Mouse (Mus musculus): ENCODE data around the gene Chrd. TPM values are rescaled to one million over a fixed set of nuclear protein-coding genes. Genes with fewer than 3 reads are reported as not detected.

Chrd gene
- polyA plus RNA-seq, 1 experiment from 2014 or later, result 1.6 TPM

DNA sequence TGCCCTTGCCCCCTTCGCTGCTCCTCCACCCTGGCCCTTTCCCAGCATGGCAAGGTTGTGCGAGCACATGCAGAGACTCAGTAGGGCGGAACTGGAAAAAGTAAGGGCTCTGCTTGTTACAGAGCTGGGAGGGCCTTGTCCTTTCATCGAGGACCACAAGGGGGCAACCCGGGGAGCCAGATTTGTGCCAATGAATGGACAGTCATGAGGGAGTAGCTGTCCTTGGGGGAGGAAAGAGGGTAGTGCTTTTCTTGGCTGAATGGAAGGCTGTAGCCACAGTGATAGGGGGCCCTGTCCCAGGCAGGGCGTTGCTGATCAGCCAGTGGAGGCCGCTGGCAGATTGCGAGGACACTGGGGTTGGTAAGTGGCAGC is 30.4 kb upstream of the Chrd start:
- Histone ChIP-seq H3K36me3 (peaks cover 42% of the 10 kb centered on the region), H3K4me3 (peak overlapping the region; percentile 24; the same call in 1 of the 2 replicates), H3K27me3 (ENCODE audit: low read depth, poor library complexity, severe bottlenecking) (0 out of 2 replicates have a peak, but pooled peaks cover 6% of the 10 kb centered on the region), H3K4me1 (peaks cover 39% of the 10 kb centered on the region), H3K9me3 (replicated peaks) (no peaks in the 10 kb centered on the region), H3K27ac (peak overlapping the region; percentile 84)
- 14% methylated on average over 8 of the region's 8 CpGs for WGBS
- DNase-seq (ENCODE audit: low spot score), result peak; percentile 80

DNA sequence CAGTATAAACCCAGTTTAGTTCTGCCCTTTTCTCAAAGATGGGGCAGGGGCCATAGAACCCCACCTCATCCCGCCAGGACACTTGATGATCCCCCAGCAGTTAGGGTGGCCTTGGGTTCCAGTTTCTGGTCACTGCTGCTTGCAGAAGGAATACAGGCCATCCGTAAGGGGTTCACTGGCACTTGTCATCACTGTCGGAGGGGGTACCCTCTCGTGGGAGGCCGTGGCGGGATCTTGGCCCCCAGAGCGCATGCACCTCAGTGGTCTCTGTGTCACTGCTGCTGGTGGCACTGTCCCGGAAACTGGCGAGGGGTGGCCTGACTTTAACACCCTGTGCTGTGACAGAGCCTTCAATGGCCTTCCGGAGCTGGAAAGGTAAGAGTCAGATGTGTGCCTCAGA is 29.9 kb upstream of the Chrd start:
- Histone ChIP-seq H3K36me3 (peaks cover 48% of the 10 kb centered on the region), H3K27me3 (ENCODE audit: low read depth, poor library complexity, severe bottlenecking) (0 out of 2 replicates have a peak, but pooled peaks cover 6% of the 10 kb centered on the region), H3K27ac (no peak overlapping the region), H3K4me3 (no peak overlapping the region), H3K4me1 (peaks cover 39% of the 10 kb centered on the region), H3K9me3 (replicated peaks) (no peaks in the 10 kb centered on the region)
- WGBS, result 96% methylated on average over 10 of the region's 10 CpGs
- DNase-seq (ENCODE audit: low spot score), result no peak

GRCm38 (mm10) chr16:20703699-20704400 is 29.1 kb upstream of the Chrd start:
- Histone ChIP-seq H3K4me1 (peaks cover 39% of the 10 kb centered on the region), H3K36me3 (peaks cover 56% of the 10 kb centered on the region), H3K27me3 (ENCODE audit: low read depth, poor library complexity, severe bottlenecking) (0 out of 2 replicates have a peak, but pooled peaks cover under 1% of the 10 kb centered on the region), H3K9me3 (replicated peaks) (no peaks in the 10 kb centered on the region), H3K27ac (no peak overlapping the region), H3K4me3 (no peak overlapping the region)
- DNase-seq (ENCODE audit: low spot score), result no peak
- WGBS, result 92% methylated on average over 6 of the region's 6 CpGs

- Histone ChIP-seq H3K27ac (no peak overlapping the region), H3K27me3 (ENCODE audit: low read depth, poor library complexity, severe bottlenecking) (no peaks in the 10 kb centered on the region), H3K36me3 (peaks cover 75% of the 10 kb centered on the region), H3K4me1 (peaks cover 22% of the 10 kb centered on the region), H3K9me3 (replicated peaks) (no peaks in the 10 kb centered on the region), H3K4me3 (no peak overlapping the region)
- DNase-seq (ENCODE audit: low spot score), result no peak
- WGBS, result 89% methylated on average over 3 of the region's 3 CpGs
Measured at GRCm38 (mm10) chr16:20705786-20706185, 27.1 kb upstream of the Chrd start.

DNA sequence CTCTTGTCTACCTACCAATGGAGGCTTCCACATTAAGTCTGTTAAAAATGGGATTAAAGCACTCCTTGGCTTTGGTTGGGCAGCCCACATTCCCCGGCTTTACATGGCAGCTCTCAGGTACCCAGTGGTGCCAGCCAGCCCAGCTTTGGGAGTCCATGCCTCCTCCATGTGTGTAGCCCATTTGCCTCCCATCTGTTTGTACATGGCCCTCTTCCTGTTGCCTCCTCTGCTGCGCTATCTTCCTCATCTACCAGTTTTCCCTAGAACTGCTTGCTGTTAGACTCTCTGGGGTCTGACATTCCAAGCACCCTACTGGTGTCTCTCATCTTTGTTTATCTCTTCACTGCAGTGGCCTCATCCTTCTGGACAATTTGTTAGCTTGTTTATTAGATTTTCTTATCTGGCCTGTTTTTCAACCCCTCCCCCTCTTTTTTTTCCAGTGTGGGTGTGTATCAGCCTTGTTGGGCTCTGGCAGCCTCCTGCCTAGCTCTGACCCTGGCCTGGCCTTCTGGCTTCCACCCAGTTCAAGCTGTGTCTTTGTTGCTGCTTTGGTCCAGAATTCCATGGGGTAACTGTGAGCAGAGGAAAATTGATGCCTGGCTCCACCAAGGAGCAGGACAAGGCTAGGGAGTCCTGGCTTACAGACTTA is 26.4 kb upstream of the Chrd start:
- Histone ChIP-seq H3K27ac (no peak overlapping the region), H3K4me1 (peaks cover 16% of the 10 kb centered on the region), H3K27me3 (ENCODE audit: low read depth, poor library complexity, severe bottlenecking) (no peaks in the 10 kb centered on the region), H3K4me3 (no peak overlapping the region), H3K9me3 (replicated peaks) (no peaks in the 10 kb centered on the region), H3K36me3 (peaks cover 83% of the 10 kb centered on the region)
- WGBS, result 91% methylated on average over 2 of the region's 2 CpGs
- DNase-seq (ENCODE audit: low spot score), result no peak

DNA sequence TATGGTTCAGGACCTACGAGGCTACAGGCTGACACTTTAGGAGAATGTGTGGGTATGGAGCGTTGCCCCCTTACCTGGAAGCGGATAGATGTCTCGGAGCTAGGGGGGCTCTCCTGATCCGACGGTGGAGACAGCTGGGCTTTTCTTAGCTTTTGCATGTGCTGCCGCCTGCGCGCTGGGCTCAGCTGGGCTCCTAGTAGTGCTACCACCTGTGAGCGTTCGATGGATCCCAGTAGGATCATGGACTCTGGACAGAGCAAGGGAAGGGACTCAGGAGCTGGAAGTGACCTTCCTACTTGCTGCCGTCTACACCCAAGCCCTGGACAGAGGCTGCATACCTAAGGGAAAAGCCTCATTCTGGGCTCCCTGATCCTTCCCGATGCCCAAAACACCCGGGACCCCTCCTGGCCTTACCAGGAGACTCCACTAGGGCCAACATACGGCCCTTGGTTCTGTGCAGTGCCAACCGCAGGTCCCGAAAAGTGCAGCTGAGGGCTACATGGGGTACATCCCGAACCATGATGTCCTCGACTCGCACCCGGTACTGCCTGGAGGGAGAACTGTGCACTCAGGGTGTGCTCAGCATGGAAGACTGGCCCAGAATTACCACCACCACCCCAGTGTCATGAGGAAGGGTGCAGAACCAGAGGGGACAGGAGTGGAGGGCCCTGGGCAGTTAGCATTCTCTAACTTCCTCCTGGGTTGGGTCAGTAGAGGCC is 24.5 kb upstream of the Chrd start:
- Histone ChIP-seq H3K27ac (0 out of 2 replicates have a peak overlapping the region, but pooled peaks have one; percentile 30), H3K9me3 (replicated peaks) (no peaks in the 10 kb centered on the region), H3K36me3 (peaks cover 97% of the 10 kb centered on the region), H3K4me1 (0 out of 2 replicates have a peak, but pooled peaks cover under 1% of the 10 kb centered on the region), H3K4me3 (no peak overlapping the region), H3K27me3 (ENCODE audit: low read depth, poor library complexity, severe bottlenecking) (0 out of 2 replicates have a peak, but pooled peaks cover under 1% of the 10 kb centered on the region)
- DNase-seq (ENCODE audit: low spot score), result no peak
- WGBS, result 93% methylated on average over 21 of the region's 21 CpGs

DNA sequence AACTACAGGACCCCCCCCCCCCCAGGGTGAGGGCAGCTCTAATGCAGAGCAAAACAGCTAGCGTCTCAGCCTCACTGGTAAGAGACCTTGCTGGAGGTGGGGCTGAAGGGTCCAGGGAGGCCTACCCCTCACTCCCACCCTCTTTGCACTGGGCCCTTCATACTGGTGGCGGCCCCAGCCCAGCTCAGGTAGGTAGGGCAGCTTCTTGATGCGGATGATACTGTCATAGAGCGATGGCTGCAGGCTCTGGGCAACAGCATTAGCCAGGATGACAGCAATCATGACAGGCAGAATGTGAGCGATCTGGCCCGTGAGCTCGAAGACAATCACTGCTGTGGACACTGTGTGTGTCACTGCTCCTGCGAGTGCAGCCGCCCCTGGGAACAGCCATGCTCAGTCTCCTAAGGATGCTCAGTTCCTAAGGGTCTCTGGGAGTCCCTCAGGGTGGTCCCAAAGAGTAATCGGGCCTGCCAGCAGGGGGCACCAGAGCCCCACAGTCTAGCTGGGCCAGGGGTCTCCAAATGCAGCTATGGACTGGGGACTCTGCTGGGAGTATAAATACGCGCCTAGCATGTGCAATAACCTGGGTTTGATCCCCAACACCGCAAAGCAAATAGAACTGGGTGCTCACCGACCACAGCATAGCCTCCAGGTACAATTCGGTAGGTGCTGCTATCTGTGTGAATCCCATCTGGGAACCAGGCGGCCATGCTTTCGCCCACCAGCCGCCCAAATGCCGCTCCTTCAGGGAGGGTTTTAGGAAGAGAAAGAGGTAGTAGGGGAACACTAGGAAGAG is 23.8 kb upstream of the Chrd start:
- H3K4me3 ChIP-seq, result no peak overlapping the region
- peaks cover 9% of the 10 kb centered on the region for H3K4me1 ChIP-seq
- no peaks in the 10 kb centered on the region for H3K9me3 ChIP-seq (replicated peaks)
- DNase-seq (ENCODE audit: low spot score), result peak; percentile 88
- 0 out of 2 replicates have a peak overlapping the region, but pooled peaks have one; percentile 30 for H3K27ac ChIP-seq
- peaks cover 96% of the 10 kb centered on the region for H3K36me3 ChIP-seq
- H3K27me3 ChIP-seq (ENCODE audit: low read depth, poor library complexity, severe bottlenecking), result 0 out of 2 replicates have a peak, but pooled peaks cover 6% of the 10 kb centered on the region
- WGBS, result 75% methylated on average over 19 of the region's 19 CpGs

DNA sequence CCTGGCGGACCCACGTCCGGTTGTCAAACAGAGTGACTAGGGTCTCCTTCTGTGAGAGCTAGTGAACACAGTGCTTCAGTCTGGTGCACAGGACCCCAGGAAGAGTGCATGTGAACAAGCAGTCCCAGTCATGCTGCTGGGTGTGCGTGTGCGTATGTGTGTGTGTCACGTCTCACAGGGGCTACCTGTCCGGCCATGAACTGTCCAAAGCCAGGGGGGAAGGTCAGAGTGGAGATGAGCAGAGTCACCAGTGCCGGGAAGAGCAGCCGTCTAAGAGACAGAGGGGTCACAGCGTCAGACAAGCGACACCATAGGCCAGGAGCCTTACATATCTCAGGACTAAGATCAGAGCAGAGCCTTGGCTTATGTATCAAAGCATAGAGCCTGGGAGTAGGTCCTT is 22.6 kb upstream of the Chrd start:
- Histone ChIP-seq H3K4me1 (peaks cover 21% of the 10 kb centered on the region), H3K36me3 (peaks cover 85% of the 10 kb centered on the region), H3K4me3 (no peak overlapping the region), H3K27ac (no peak overlapping the region), H3K9me3 (replicated peaks) (no peaks in the 10 kb centered on the region), H3K27me3 (ENCODE audit: low read depth, poor library complexity, severe bottlenecking) (peaks cover 11% of the 10 kb centered on the region; the same call in 1 of the 2 replicates)
- 96% methylated on average over 11 of the region's 11 CpGs for WGBS
- no peak for DNase-seq (ENCODE audit: low spot score)

DNA sequence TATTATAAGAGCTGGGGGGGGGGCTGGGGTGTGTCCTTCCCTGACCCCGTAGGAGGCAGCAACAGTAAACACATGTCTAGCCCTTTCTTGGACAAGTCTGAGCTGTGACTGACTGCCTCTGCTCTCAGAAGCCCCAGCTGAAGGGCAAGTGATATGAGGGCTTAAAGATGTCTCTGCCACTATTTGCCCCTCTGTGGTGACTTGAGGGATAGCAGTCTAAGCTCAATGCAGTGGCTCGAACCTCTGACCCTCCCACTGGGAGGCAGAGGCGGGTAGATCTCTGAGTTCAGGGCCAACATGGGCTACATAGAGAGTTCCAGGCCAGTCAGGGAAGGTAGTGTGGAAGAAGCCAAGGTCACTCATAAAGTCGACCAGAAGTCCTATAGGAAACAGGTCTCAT is 22.1 kb upstream of the Chrd start:
- no peak for DNase-seq (ENCODE audit: low spot score)
- peaks cover 81% of the 10 kb centered on the region for H3K36me3 ChIP-seq
- peaks cover 11% of the 10 kb centered on the region; the same call in 1 of the 2 replicates for H3K27me3 ChIP-seq (ENCODE audit: low read depth, poor library complexity, severe bottlenecking)
- peaks cover 25% of the 10 kb centered on the region for H3K4me1 ChIP-seq
- 91% methylated on average over 4 of the region's 4 CpGs for WGBS
- no peak overlapping the region for H3K27ac ChIP-seq
- H3K4me3 ChIP-seq, result no peak overlapping the region
- H3K9me3 ChIP-seq (replicated peaks), result no peaks in the 10 kb centered on the region

DNA sequence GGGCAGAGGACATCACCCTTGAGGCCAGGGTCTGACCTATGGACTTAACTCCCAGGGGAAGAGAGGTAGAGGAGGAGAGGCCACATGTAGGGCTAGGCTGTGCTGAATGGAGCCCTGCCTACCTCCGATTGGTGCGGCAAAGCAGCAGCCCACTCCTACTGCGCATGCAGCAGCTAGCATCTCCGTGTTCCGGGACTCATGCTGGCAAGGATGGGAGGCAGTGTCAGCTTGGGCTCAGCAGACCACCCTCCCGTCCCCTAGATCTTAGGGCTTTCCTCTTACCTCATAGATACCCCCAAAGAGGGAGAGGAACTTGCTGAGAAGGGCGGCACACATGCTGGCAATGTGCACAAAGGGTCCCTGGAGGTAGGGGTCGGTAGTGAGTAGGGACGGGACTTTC is 20.7 kb upstream of the Chrd start:
- no peak overlapping the region for H3K4me3 ChIP-seq
- H3K36me3 ChIP-seq, result peaks cover 67% of the 10 kb centered on the region
- no peaks in the 10 kb centered on the region for H3K9me3 ChIP-seq (replicated peaks)
- 81% methylated on average over 9 of the region's 9 CpGs for WGBS
- no peak for DNase-seq (ENCODE audit: low spot score)
- peaks cover 11% of the 10 kb centered on the region; the same call in 1 of the 2 replicates for H3K27me3 ChIP-seq (ENCODE audit: low read depth, poor library complexity, severe bottlenecking)
- no peak overlapping the region for H3K27ac ChIP-seq
- H3K4me1 ChIP-seq, result peaks cover 39% of the 10 kb centered on the region

GRCm38 (mm10) chr16:20712889-20713288 is 20.0 kb upstream of the Chrd start:
- peaks cover 11% of the 10 kb centered on the region; the same call in 1 of the 2 replicates for H3K27me3 ChIP-seq (ENCODE audit: low read depth, poor library complexity, severe bottlenecking)
- no peaks in the 10 kb centered on the region for H3K9me3 ChIP-seq (replicated peaks)
- WGBS, result 91% methylated on average over 7 of the region's 7 CpGs
- no peak overlapping the region for H3K27ac ChIP-seq
- DNase-seq (ENCODE audit: low spot score), result no peak
- H3K36me3 ChIP-seq, result peaks cover 60% of the 10 kb centered on the region
- H3K4me1 ChIP-seq, result peaks cover 44% of the 10 kb centered on the region
- no peak overlapping the region for H3K4me3 ChIP-seq

All from limb, embryonic 10.5 days (tissue).